Mouse (Mus musculus) heart, postnatal 0 days (tissue): ENCODE results near the gene Prkar2a.

Source experiments
- CTCF ChIP-seq: IDR thresholded peaks from 2 replicates; pipeline ENCODE4 v1.5.1; 2016; ENCODE audit warnings: antibody characterized with exemption, control low read depth, low read depth
- EP300 ChIP-seq: IDR thresholded peaks from 2 replicates; pipeline ENCODE4 v1.6.1; 2016; ENCODE audit warnings: antibody characterized with exemption, low read depth

GRCm38 (mm10) chr9:108732462-108732861, 43.3 kb downstream of the Prkar2a start:
- TF ChIP-seq CTCF: no peak
- no peak for TF ChIP-seq EP300
